Mouse (Mus musculus) ES-Bruce4 (cell line): ENCODE results near the gene Kcnk2.

Source experiments
- CTCF ChIP-seq: IDR thresholded peaks from one replicate; pipeline ENCODE4 v1.8.1; 2011; ENCODE audit warnings: low read depth, low read length
- EP300 ChIP-seq: IDR thresholded peaks from 2 replicates; pipeline ENCODE4 v1.6.1; 2011; ENCODE audit warnings: low read depth, low read length; ENCODE audit not compliant: insufficient read depth
- POLR2A ChIP-seq: IDR thresholded peaks from one replicate; pipeline ENCODE4 v1.8.1; 2011; ENCODE audit warnings: low read length; ENCODE audit not compliant: insufficient read depth

DNA sequence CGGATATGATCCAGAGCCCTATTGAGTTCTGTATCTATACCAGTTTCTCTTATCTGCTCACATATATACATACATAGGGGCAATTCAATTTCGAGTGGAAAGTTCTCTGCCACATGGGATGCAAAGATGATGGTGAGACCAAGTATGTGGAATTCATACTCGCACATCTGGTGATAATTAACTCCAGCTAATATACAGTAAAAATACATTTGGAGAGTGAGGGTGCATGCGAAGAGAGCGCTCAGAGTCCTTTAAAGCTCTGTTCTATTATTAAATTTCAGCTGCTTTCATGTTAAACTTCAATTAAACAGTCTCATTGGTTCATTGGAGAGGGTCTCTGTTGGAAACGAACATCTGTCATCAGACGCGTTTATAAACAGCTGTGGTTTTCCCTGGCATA is 228.6 kb downstream of the Kcnk2 start:
- TF ChIP-seq POLR2A (no peak), EP300 (no peak), CTCF (no peak)
